Mouse (Mus musculus) frontal cortex, adult 2 months (tissue): ENCODE measurements around the gene Erh. TPM values are rescaled to one million over a fixed set of nuclear protein-coding genes. Genes with fewer than 3 reads are reported as not detected.

Experiments used
- DNase-seq, 2 experiments: peaks; one replicate each; pipeline ENCODE4 v3.0.0; 2022; ENCODE audit warnings: low spot score in 1 of 2; ENCODE audit errors: extremely low spot score in 1 of 2
- polyA plus RNA-seq: library from polyadenylated mRNA; depleted of rRNA; stranded (reverse); fragments of >200 nt; gene quantifications from 2 replicates; pipeline ENCODE4 v1.2.3, GENCODE M21; 2012; rRNA removed

Gene Erh
- 104 and 113 TPM in 2 replicates for polyA plus RNA-seq

DNA sequence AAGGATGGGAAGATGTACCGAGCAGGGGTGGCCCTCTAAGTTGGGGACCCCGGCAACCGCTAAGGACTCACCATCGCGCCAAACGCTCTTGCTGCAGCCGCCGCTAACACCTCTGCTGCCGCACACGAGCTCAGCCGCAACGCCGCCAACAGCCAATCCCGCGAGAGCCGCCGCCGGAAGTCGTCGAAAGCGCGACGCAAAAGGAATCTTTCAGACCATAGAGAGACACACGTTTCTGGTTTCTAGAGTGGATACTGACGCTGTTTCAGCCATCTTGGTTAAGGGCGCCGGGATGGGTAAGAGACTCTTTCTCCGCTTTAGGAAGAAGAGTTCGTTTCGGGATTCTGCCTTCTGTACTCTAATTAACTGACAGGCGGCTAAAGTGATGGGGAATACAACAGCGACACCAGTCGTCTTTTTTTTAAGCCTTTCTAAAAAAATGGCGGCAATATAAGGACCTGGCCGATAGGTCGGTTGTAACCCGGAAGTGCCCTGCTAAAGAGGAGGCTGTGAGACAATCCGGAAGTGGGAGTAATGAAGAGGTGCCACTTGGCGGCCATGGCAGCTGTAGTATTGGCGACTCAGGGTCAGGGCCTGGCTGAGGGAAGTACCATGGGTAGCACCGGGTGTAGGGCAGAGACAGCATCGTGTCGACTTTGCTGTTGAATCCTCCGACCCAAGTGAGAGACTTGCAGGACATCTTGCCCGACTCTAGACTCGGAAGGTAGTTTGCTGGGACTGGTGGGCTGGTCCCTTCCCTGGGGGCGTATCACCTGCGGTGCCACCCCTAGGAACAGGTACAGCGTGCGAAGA lies at the start of gene Erh, which contains the start of gene Slc39a9:
Erh (minus strand) TSS at position 649 of the 813 bp plus-strand sequence.
Slc39a9 (plus strand) TSS at position 191 of the 813 bp plus-strand sequence.
- peak; percentile 88 to 96 for DNase-seq

- DNase-seq = no peak
Measured at GRCm38 (mm10) chr12:80693700-80694099, 49.6 kb upstream of the Erh start.

DNA sequence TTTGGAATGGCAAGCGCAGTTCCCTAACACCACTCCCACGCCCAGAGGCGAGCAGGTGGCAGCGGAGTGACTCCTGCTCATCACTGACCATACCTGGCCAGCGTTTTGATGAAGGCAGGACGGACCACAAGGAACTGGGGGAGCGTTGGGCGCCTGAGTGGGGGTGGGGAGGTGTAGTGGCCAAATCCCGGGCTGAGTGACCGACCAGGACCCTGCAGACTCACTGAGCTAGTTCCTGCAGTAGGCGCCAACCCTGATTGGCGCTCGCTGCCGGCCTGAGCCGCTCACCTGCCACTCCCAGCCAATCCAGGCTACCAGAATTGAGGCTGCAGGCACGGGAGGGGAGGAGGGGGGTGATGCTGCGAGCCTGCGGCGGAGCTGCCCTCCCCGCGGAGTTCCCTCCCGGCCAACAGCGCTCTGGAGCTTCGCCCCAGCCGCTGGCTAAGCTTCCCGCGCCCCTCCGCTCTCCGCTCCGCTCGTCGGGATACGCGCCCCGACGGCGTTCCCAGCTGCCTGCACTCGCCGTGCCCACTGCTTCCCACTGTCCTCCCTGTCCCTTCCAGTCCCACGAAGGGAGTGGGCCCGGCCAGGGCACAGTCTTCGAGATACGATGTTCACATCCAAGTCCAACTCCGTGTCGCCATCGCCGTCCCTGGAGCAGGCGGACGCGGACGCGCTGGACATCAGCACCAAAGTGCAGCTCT lies 48.3 kb upstream of the Erh start, which contains the start of gene Plekhd1:
Plekhd1 (plus strand) TSS at position 323 of the 704 bp plus-strand sequence.
- DNase-seq = peak in 1 of 2 experiments; percentile 32

GRCm38 (mm10) chr12:80691671-80692091 lies 47.5 kb upstream of the Erh start:
- no peak for DNase-seq

DNA sequence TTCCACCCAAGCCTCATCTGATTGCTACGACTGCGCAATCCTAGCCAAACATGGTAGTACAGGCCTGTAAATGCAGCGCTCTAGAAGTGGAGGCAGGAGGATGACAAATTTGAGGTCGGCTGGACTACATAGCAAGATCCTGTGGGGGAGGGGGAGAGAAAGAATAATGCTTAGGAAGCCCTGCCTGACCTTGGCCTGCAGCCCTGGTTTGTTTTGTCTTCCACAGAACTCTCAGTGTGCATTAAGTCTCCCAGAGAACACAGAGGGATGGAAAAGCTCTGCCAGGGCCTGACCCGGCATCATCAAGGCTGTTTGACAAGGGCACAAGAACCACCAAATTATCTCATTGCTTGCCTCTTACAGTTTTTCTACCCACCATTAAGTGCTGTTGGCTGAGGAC lies 45.6 kb upstream of the Erh start:
- DNase-seq = no peak

DNA sequence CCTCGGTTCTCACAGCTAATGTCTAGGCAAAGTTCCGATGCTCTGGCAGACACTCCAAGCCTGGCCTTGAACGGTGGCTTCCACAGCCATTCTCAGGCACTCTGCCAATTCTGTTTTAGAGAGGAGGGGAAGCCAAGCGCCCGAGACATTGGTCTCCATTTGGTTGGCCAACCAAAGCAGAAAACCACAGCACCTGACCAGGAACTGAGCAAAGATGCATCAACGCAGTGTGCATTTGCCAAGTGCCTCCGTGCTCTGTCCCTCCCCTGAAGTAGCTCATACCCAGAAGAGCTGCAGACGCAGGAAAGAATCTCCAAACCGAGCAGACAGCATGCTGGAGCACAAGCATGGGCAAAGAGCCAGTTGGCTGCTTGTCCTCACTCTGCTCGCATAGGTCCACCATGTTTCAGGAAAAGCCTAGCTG lies 43.7 kb upstream of the Erh start:
- peak in 1 of 2 experiments; percentile 24 for DNase-seq

GRCm38 (mm10) chr12:80684316-80684715 lies 40.2 kb upstream of the Erh start:
- no peak for DNase-seq

DNA sequence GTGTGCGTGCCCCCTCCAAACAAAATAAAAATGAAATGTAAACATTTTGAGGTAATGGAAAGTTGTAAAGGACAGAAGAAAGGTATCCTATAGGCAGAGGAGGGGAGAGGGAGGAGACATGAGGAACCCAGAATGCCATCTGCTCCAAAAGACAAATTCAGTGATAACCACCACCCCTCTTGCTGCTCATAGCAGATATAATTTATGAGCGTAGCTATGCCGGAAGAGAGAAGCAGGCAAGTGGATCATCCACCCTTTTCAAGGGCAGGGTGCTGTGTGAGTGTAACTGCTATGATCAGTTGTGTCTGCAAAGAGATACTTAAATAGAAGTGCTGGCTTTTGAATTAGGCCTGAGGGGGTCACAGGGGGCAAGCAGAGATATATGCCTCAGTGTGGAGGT lies 39.4 kb upstream of the Erh start:
- no peak for DNase-seq

- peak in 1 of 2 experiments; percentile 59 for DNase-seq
Measured at GRCm38 (mm10) chr12:80681340-80681739, 37.2 kb upstream of the Erh start.

- DNase-seq = peak in 1 of 2 experiments; percentile 82
Measured at GRCm38 (mm10) chr12:80673170-80673569, 29.0 kb upstream of the Erh start.

DNA sequence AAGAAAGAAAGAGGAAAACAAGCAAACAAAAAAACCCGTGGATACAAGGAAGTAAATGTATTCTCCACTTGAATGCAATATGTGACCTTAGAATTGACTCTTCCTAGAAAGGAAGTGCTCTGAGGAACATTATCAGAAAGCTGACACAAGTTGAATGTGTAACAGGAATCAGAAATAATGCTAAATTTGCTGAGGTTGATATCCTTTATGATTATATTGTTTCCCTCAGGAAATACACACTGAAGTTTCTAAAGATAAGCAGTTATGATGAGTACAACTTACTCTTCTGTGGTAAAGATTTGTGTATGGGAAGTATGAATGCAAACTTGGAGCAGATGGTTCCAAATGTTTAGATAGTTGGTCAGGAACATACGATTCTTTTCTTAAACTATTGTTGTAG lies 24.2 kb upstream of the Erh start:
- no peak for DNase-seq

GRCm38 (mm10) chr12:80663935-80664334 lies 19.8 kb upstream of the Erh start:
- no peak for DNase-seq

DNA sequence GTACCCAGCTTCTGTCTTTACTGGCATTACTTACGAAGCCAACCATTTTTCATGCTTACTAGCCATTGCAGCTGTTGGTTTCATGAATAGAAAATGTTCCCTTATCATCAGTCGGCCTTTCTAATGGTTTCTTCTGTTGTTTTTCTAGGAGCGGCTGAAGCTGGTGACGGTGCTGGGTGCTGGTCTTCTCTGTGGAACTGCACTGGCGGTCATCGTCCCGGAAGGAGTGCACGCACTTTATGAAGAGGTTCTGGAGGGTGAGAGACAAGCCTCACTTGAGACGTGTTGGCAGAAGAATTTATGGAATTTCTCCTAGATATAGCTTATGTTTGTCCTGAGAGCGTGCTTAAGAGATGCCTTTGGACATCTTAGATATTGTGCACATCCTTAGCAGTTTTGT lies 18.2 kb upstream of the Erh start:
- no peak for DNase-seq

- DNase-seq = no peak
Measured at GRCm38 (mm10) chr12:80658661-80659060, 14.5 kb upstream of the Erh start.

DNA sequence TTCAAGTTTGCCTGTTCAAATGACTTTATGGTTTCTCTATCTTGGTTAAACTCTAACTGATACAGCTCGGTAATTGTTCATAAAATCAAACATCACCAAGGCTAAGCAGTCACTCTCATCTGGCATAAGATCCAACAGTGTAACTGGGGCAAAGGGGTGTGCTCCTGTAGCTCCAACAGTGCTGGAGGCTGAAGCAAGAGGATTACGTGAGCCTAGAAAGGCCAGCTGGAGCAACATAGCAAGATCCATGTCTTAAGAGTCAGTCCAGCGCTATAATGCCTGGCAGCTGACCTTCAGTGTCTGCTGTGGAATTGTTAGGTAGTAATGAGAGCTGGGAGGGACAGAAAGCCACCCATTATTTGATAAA lies 10.5 kb upstream of the Erh start:
- no peak for DNase-seq

- no peak for DNase-seq
Measured at GRCm38 (mm10) chr12:80653951-80654658, 10.0 kb upstream of the Erh start.

DNA sequence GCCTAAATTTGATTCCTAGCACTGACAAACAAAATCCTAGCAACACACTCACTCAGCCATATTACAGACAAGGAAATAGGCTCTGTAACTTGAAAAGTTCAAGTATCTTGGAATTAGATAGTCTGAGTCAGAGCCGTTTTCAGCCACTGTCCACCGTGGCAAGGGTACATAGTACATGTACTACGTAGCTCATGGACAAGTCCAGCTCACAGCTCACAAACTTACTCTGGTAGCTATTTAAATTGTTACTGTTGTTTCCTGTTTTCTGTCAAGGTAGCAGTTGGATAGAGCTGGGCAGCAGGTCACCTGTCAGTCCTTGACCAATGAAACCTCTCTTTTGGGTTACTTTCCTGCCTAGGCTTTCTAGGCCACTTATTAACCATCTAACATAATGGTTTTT lies 2.2 kb upstream of the Erh start:
- no peak for DNase-seq

DNA sequence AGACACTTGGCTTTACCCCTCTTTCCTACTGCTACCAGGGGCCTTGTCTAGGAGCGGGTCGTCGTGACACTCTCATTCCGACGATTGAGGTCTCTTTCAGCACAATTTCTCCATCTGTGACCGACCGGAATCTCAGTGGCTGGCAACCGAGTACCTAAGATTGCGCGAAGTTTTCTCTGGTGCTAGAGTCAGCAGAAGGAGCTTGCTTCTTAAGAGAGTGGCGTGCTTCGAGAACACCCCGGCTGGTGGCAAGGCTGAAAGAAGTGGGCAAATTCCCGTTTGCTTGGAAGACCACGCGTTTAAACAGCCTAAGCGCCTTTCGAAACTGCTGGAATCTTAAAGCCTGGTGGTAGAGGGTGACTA lies 346 bp upstream of the Erh start:
- no peak for DNase-seq

GRCm38 (mm10) chr12:80642725-80643692 lies 1.1 kb downstream of the Erh start:
- peak in 1 of 2 experiments; percentile 55 for DNase-seq

GRCm38 (mm10) chr12:80631790-80632189 lies 12.4 kb downstream of the Erh start:
- DNase-seq = no peak
